8 mouse cellular contexts compared by ENCODE assay signal in genomic region chr11:67080168-67080567, GRCm38 (mm10). TPM values are rescaled to one million over a fixed set of nuclear protein-coding genes. Genes with fewer than 3 reads are reported as not detected.
DNase-seq lines count a peak whose midpoint lies in the region; ATAC-seq and TF ChIP-seq lines count a peak whose summit lies in the region.

No protein-coding gene starts in this region.

- WGBS in forebrain, embryonic 13.5 days: 7% methylated on average over 3 of the region's 3 CpGs
- 1% methylated on average over 3 of the region's 3 CpGs for WGBS in liver, embryonic 13.5 days (ENCODE audit: insufficient replicate concordance)
- 4% methylated on average over 3 of the region's 3 CpGs for WGBS in neural tube, embryonic 11.5 days

- H3K27ac ChIP-seq in ES-E14 (ENCODE audit: insufficient read depth, low read depth, low read length, poor library complexity, severe bottlenecking): no peak overlapping the region
- no peak overlapping the region for H3K27ac ChIP-seq in forebrain, embryonic 13.5 days
- no peak overlapping the region for H3K27ac ChIP-seq in liver, embryonic 13.5 days
- H3K27ac ChIP-seq in neural tube, embryonic 11.5 days (ENCODE audit: low read depth, low read length): no peak overlapping the region

- ATAC-seq in forebrain, embryonic 13.5 days: peak; percentile 73
- peak; percentile 21; the same call in 1 of the 2 replicates for ATAC-seq in liver, embryonic 13.5 days (ENCODE audit: low read depth)
- peak; percentile 49 for ATAC-seq in neural tube, embryonic 11.5 days (ENCODE audit: insufficient read depth, low FRiP score, low TSS enrichment)

- H3K4me1 ChIP-seq in ES-E14 (ENCODE audit: control insufficient read depth in 2 of 2, insufficient read depth in 2 of 2, low read length in 2 of 2, poor library complexity in 1 of 2): peaks cover 0 to 9% of the 10 kb centered on the region in 2 experiments; a peak in 1 of 4 replicates
- H3K4me1 ChIP-seq in forebrain, embryonic 13.5 days: peaks cover 16% of the 10 kb centered on the region; the same call in 1 of the 2 replicates
- peaks cover 3% of the 10 kb centered on the region; the same call in 1 of the 2 replicates for H3K4me1 ChIP-seq in liver, embryonic 13.5 days (replicated peaks)
- no peaks in the 10 kb centered on the region for H3K4me1 ChIP-seq in neural tube, embryonic 11.5 days (ENCODE audit: control insufficient read depth, insufficient read depth, low read length)

- no peaks in the 10 kb centered on the region for H3K9me3 ChIP-seq in ES-E14 (ENCODE audit: control insufficient read depth, insufficient read depth, low read depth, low read length)
- no peaks in the 10 kb centered on the region for H3K9me3 ChIP-seq in forebrain, embryonic 13.5 days (replicated peaks)
- H3K9me3 ChIP-seq in liver, embryonic 13.5 days (replicated peaks): no peaks in the 10 kb centered on the region
- no peaks in the 10 kb centered on the region for H3K9me3 ChIP-seq in neural tube, embryonic 11.5 days (ENCODE audit: control insufficient read depth, low read length)

- no peaks in the 10 kb centered on the region for H3K36me3 ChIP-seq in ES-E14 (ENCODE audit: control insufficient read depth, insufficient read depth, low read length, poor library complexity, severe bottlenecking)
- no peaks in the 10 kb centered on the region for H3K36me3 ChIP-seq in forebrain, embryonic 13.5 days (ENCODE audit: poor library complexity, severe bottlenecking)
- H3K36me3 ChIP-seq in liver, embryonic 13.5 days: no peaks in the 10 kb centered on the region
- no peaks in the 10 kb centered on the region for H3K36me3 ChIP-seq in neural tube, embryonic 11.5 days (ENCODE audit: control insufficient read depth, insufficient read depth, low read length)

- in situ Hi-C loops in ES-E14 (cut with MboI; ENCODE audit: low sequenced_read_pairs in 2 of 2, unreplicated experiment in 2 of 2): loop anchor here in 1 of 2 experiments (5.0 to 10.0 kb wide), 2 partner anchors 53 to 175 kb away; partner anchors contain the start of gene Tmem220

- H3K9ac ChIP-seq in ES-E14 (ENCODE audit: insufficient read depth, low read depth, low read length, poor library complexity, severe bottlenecking): no peak overlapping the region
- no peak overlapping the region for H3K9ac ChIP-seq in forebrain, embryonic 13.5 days
- no peak overlapping the region for H3K9ac ChIP-seq in liver, embryonic 13.5 days
- no peak overlapping the region for H3K9ac ChIP-seq in neural tube, embryonic 11.5 days (ENCODE audit: low read length)

- H3K4me3 ChIP-seq in ES-E14 (ENCODE audit: insufficient read depth in 1 of 2, low read depth in 1 of 2, low read length in 2 of 2, poor library complexity in 1 of 2, severe bottlenecking in 1 of 2): no peak overlapping the region
- H3K4me3 ChIP-seq in forebrain, embryonic 13.5 days: no peak overlapping the region
- H3K4me3 ChIP-seq in liver, embryonic 13.5 days (replicated peaks): no peak overlapping the region
- H3K4me3 ChIP-seq in neural tube, embryonic 11.5 days (ENCODE audit: low read depth, low read length): no peak overlapping the region

- no peak overlapping the region for H3K4me2 ChIP-seq in forebrain, embryonic 13.5 days
- H3K4me2 ChIP-seq in liver, embryonic 13.5 days: no peak overlapping the region
- H3K4me2 ChIP-seq in neural tube, embryonic 11.5 days (ENCODE audit: low read depth): no peak overlapping the region

- H3K27me3 ChIP-seq in forebrain, embryonic 13.5 days: peaks cover 25% of the 10 kb centered on the region
- peaks cover 24% of the 10 kb centered on the region for H3K27me3 ChIP-seq in liver, embryonic 13.5 days
- 0 out of 2 replicates have a peak, but pooled peaks cover 2% of the 10 kb centered on the region for H3K27me3 ChIP-seq in neural tube, embryonic 11.5 days (ENCODE audit: control insufficient read depth, insufficient read depth, low read length)

- DNase-seq in CD4-positive helper T cell, adult 2 months (ENCODE audit: low read depth, low spot score): peak; percentile 48
- DNase-seq in ES-E14 (ENCODE audit: low read depth, low spot score): peak; percentile 71
- peak; percentile 21 for DNase-seq in c-Kit-positive CD71-positive TER-119-positive erythroid progenitor cells, embryonic 14.5 days (ENCODE audit: low spot score)
- DNase-seq in kidney, adult 8-10 months: peak; percentile 37 to 44
- DNase-seq in liver, embryonic 13.5 days: no peak
- DNase-seq in neural tube, embryonic 11.5 days (ENCODE audit: low spot score): peak; percentile 77
- peak; percentile 37 for DNase-seq in thymus, postnatal 25 days

TF ChIP-seq in ES-E14, 5 proteins besides CTCF, POLR2A, EP300 and RAD21:
- TF ChIP-seq ZNF384 (IDR thresholded peaks at IDR 0.05; ENCODE audit: low read depth, low read length) (no peak), HCFC1 (IDR thresholded peaks at IDR 0.05; ENCODE audit: borderline replicate concordance, insufficient read depth, low read length) (no peak), MAFK (IDR thresholded peaks at IDR 0.05; ENCODE audit: insufficient read depth, low read depth, low read length) (no peak), ZC3H11A (IDR thresholded peaks at IDR 0.05; ENCODE audit: borderline replicate concordance, low read depth, low read length) (no peak), CHD2 (IDR thresholded peaks at IDR 0.05; ENCODE audit: low read depth, low read length) (no peak)

RNA-seq across cellular contexts. Expression of gene Myh3, which starts 2.1 kb away (rescaled TPM):
- 1.3 and 1.5 TPM in 2 replicates for total RNA-seq in ES-E14 (2012; rRNA removed)
- polyA plus RNA-seq in forebrain, embryonic 13.5 days (2015; fragmentation: Nextera tagmentation; extraction: Ambion mirVana): 0.06 and 0.17 TPM in 2 replicates
- polyA plus RNA-seq in liver, embryonic 13.5 days (2015; fragmentation: Nextera tagmentation; extraction: Ambion mirVana): 1.6 and 1.8 TPM in 2 replicates
- 29.9 and 32.0 TPM in 2 replicates for polyA plus RNA-seq in neural tube, embryonic 11.5 days (2014; fragmentation: Nextera tagmentation; extraction: Ambion mirVana)

RNA-seq across cellular contexts. Expression of gene Sco1, which starts 27.7 kb away (rescaled TPM):
- 33.6 and 35.9 TPM in 2 replicates for total RNA-seq in ES-E14 (2012; rRNA removed)
- polyA plus RNA-seq in forebrain, embryonic 13.5 days (2015; fragmentation: Nextera tagmentation; extraction: Ambion mirVana): 14.2 and 14.4 TPM in 2 replicates
- 8.2 and 10.6 TPM in 2 replicates for polyA plus RNA-seq in liver, embryonic 13.5 days (2015; fragmentation: Nextera tagmentation; extraction: Ambion mirVana)
- 18.6 and 19.1 TPM in 2 replicates for polyA plus RNA-seq in neural tube, embryonic 11.5 days (2014; fragmentation: Nextera tagmentation; extraction: Ambion mirVana)

RNA-seq across cellular contexts. Expression of gene Adprm, which starts 27.8 kb away (rescaled TPM):
- 25.4 and 27.3 TPM in 2 replicates for total RNA-seq in ES-E14 (2012; rRNA removed)
- polyA plus RNA-seq in forebrain, embryonic 13.5 days (2015; fragmentation: Nextera tagmentation; extraction: Ambion mirVana): 34.8 and 37.2 TPM in 2 replicates
- 10.7 and 14.0 TPM in 2 replicates for polyA plus RNA-seq in liver, embryonic 13.5 days (2015; fragmentation: Nextera tagmentation; extraction: Ambion mirVana)
- 37.4 and 40.6 TPM in 2 replicates for polyA plus RNA-seq in neural tube, embryonic 11.5 days (2014; fragmentation: Nextera tagmentation; extraction: Ambion mirVana)

RNA-seq across cellular contexts. Expression of gene Tmem220, which starts 55.2 kb away (rescaled TPM):
- total RNA-seq in ES-E14 (2012; rRNA removed): 1.6 and 2.3 TPM in 2 replicates
- polyA plus RNA-seq in forebrain, embryonic 13.5 days (2015; fragmentation: Nextera tagmentation; extraction: Ambion mirVana): 0.34 and 0.50 TPM in 2 replicates
- polyA plus RNA-seq in liver, embryonic 13.5 days (2015; fragmentation: Nextera tagmentation; extraction: Ambion mirVana): 1.5 and 2.0 TPM in 2 replicates
- polyA plus RNA-seq in neural tube, embryonic 11.5 days (2014; fragmentation: Nextera tagmentation; extraction: Ambion mirVana): 0.69 and 1.1 TPM in 2 replicates

Comparison
In these comparisons a context has a peak if more than half of its experiments do, and no peak if none do; other contexts are left out.
1. ATAC-seq: peak in every context shown above with its lines; median percentile 73 in forebrain, embryonic 13.5 days; 49 in neural tube, embryonic 11.5 days; 21 in liver, embryonic 13.5 days.
2. RNA of gene Myh3, which starts 2.1 kb away (polyA plus RNA-seq): 29.9 to 32.0 TPM in neural tube, embryonic 11.5 days; 1.6 to 1.8 TPM in liver, embryonic 13.5 days and 0.06 to 0.17 TPM in forebrain, embryonic 13.5 days; every median in the first group is over 10 times any median in the second.